Mouse (Mus musculus) midbrain, postnatal 0 days (tissue): ENCODE data around the gene Lce1b. TPM values are rescaled to one million over a fixed set of nuclear protein-coding genes. Genes with fewer than 3 reads are reported as not detected.
"Not testable (repeated sequence)": the region's sequence is repeated elsewhere in the genome, so short reads cannot be mapped to it uniquely, and the experiment has no call there.

Experiments used
- ATAC-seq: fragments of 200-750 bp; cut with Nextera tagmentation; 2 replicates; pipeline ENCODE4 v1.8.0; 2017; ENCODE audit warnings: moderate number of reproducible peaks, mild to moderate bottlenecking, moderate TSS enrichment, moderate library complexity; ENCODE audit not compliant: low FRiP score
- DNase-seq: peaks from one replicate; pipeline ENCODE4 v3.0.0-alpha.2; 2015; ENCODE audit warnings: low spot score
- H3K27ac ChIP-seq: fragments of 300-500 bp; sonication (generic); 2 replicates; pipeline ENCODE4 v1.5.1; 2014; ENCODE audit warnings: low read depth, mild to moderate bottlenecking, low read length, mixed read lengths
- H3K27me3 ChIP-seq: fragments of 300-500 bp; sonication (generic); 2 replicates; pipeline ENCODE4 v1.6.1; 2014; ENCODE audit warnings: low read length, control low read depth, mixed read lengths; ENCODE audit not compliant: insufficient read depth
- H3K36me3 ChIP-seq: fragments of 300-500 bp; sonication (generic); 2 replicates; pipeline ENCODE4 v1.6.1; 2014; ENCODE audit warnings: low read length, control low read depth, mixed read lengths; ENCODE audit not compliant: insufficient read depth
- H3K4me1 ChIP-seq: fragments of 300-500 bp; sonication (generic); 2 replicates; pipeline ENCODE4 v1.6.1; 2014; ENCODE audit warnings: mild to moderate bottlenecking, control low read depth, antibody characterized with exemption, low read length, mixed read lengths; ENCODE audit not compliant: insufficient read depth
- H3K4me2 ChIP-seq: fragments of 300-500 bp; sonication (generic); 2 replicates; pipeline ENCODE4 v1.6.1; 2014; ENCODE audit warnings: low read depth, mild to moderate bottlenecking, low read length, mixed read lengths; ENCODE audit not compliant: poor library complexity, severe bottlenecking
- H3K4me3 ChIP-seq: fragments of 300-500 bp; sonication (generic); 2 replicates; pipeline ENCODE4 v1.5.1; 2014; ENCODE audit warnings: low read depth, mild to moderate bottlenecking, low read length, moderate library complexity
- H3K9ac ChIP-seq: fragments of 300-500 bp; sonication (generic); replicated peaks from 2 replicates; pipeline ENCODE4 v1.6.1; 2014; ENCODE audit warnings: mild to moderate bottlenecking, low read length, moderate library complexity, mixed read lengths; ENCODE audit not compliant: poor library complexity, severe bottlenecking
- H3K9me3 ChIP-seq: fragments of 300-500 bp; sonication (generic); 2 replicates; pipeline ENCODE4 v1.6.1; 2016; ENCODE audit warnings: low read length, control low read depth
- CTCF ChIP-seq: IDR thresholded peaks from 2 replicates; pipeline ENCODE4 v1.5.1; 2016; ENCODE audit warnings: antibody characterized with exemption, mild to moderate bottlenecking
- WGBS: fragments of 180-500 bp; shearing (Covaris S2); extraction: QIAGEN DNeasy Blood & Tissue Kit; methylation state at CpG from one replicate; pipeline ENCODE4 v1.1.7; 2014; 5-methylcytosine and 5-hydroxymethylcytosine counted together
- polyA plus RNA-seq: library from polyadenylated mRNA; unstranded; fragments of >200 nt; fragmentation: Nextera tagmentation; extraction: Ambion mirVana; gene quantifications from 2 replicates; pipeline ENCODE4 v1.2.1, GENCODE M21; 2015
- total RNA-seq: library from RNA; depleted of rRNA; stranded (reverse); fragments of >200 nt; gene quantifications from 2 replicates; pipeline ENCODE4 v1.2.3, GENCODE M21; 2014; rRNA removed

The Lce1b gene
- total RNA-seq = 2.7 TPM in 1 of 2 replicates, not detected in the other
- polyA plus RNA-seq = not detected in 2 replicates

DNA sequence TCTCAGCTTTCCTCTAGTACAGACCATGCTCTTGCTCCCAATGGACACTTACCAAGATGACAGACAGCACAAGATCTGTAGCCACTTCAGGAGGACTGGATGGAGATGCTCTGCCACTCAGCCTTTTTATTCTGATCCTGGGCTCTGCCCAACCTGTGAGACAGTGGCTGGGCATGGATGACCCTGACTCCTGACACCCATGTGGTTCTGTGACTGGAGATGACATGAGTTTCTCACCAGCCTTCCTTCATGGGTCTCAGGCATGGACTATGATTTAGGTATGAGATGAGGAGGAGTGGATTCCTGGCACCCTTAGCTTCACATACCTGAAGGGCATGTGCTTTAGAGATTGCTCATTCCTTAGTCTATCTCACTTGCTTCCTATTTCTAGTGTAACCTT is at the start of gene Lce1b:
Gene Lce1b, minus strand, starts transcription at position 101 of the 400 bp plus-strand sequence.
- Histone ChIP-seq H3K4me3 (no peak within 1 kb of the TSS), H3K4me2 (no peak within 1 kb of the TSS), H3K9ac (no peak within 1 kb of the TSS), H3K27me3 (no peaks in the 10 kb centered on the region), H3K4me1 (no peaks in the 10 kb centered on the region), H3K9me3 (no peaks in the 10 kb centered on the region), H3K36me3 (no peaks in the 10 kb centered on the region), H3K27ac (no peak within 1 kb of the TSS)
- ATAC-seq = no peak
- no peak for TF ChIP-seq CTCF
- no peak for DNase-seq

DNA sequence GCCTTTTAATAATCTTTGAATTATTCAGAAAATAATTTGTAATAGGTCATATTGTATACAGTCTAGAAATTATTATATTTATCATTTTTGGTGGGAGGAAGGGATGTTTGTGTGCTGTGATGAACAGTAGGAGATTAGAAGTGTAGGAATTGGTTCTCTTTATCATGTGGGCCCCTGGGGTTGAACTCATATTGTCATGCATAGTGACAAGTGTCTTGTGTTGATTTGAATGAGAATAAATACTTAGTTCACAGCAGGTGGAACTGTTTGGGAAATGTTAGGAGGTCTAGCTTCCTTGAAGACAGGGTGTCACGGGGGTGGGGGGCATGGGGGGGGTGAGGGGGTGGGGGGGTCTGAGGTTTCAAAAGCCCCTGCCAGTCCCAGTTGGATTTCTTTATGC is 37.9 kb upstream of the Lce1b start:
- Histone ChIP-seq H3K4me1 (no peaks in the 10 kb centered on the region), H3K4me2 (no peak overlapping the region), H3K27me3 (no peaks in the 10 kb centered on the region), H3K9ac (no peak overlapping the region), H3K27ac (no peak overlapping the region), H3K36me3 (no peaks in the 10 kb centered on the region), H3K9me3 (no peaks in the 10 kb centered on the region), H3K4me3 (no peak overlapping the region)
- DNase-seq (no peak), ATAC-seq (no peak)
- 7% methylated on average over 1 of the region's 1 CpGs for WGBS
- no peak for TF ChIP-seq CTCF

- no peak overlapping the region for H3K27ac ChIP-seq
- no peaks in the 10 kb centered on the region for H3K27me3 ChIP-seq
- no peak overlapping the region for H3K9ac ChIP-seq
- ATAC-seq = no peak
- DNase-seq = no peak
- no peaks in the 10 kb centered on the region for H3K4me1 ChIP-seq
- H3K36me3 ChIP-seq = no peaks in the 10 kb centered on the region
- no peak overlapping the region for H3K4me3 ChIP-seq
- no peaks in the 10 kb centered on the region for H3K9me3 ChIP-seq
- no peak overlapping the region for H3K4me2 ChIP-seq
- TF ChIP-seq CTCF = no peak
Observed at GRCm38 (mm10) chr3:92691688-92692087, 35.0 kb upstream of the Lce1b start.

GRCm38 (mm10) chr3:92689154-92689553 is 32.4 kb upstream of the Lce1b start:
- not testable (repeated sequence) for DNase-seq, H3K36me3 ChIP-seq, H3K9ac ChIP-seq, H3K4me3 ChIP-seq, ATAC-seq, H3K4me2 ChIP-seq, H3K27me3 ChIP-seq, H3K4me1 ChIP-seq, H3K27ac ChIP-seq, H3K9me3 ChIP-seq
- WGBS = 89% methylated on average over 16 of the region's 16 CpGs

GRCm38 (mm10) chr3:92687110-92687509 is 30.4 kb upstream of the Lce1b start, which contains the start of gene Lce1d:
TSS of gene Lce1d (minus strand) at chr3:92687210.
- no peaks in the 10 kb centered on the region for H3K4me1 ChIP-seq
- H3K4me3 ChIP-seq = no peak within 1 kb of the TSS
- H3K36me3 ChIP-seq = no peaks in the 10 kb centered on the region
- DNase-seq (no peak), ATAC-seq (no peak)
- H3K27me3 ChIP-seq = no peaks in the 10 kb centered on the region
- no peak within 1 kb of the TSS for H3K9ac ChIP-seq
- H3K9me3 ChIP-seq = no peaks in the 10 kb centered on the region
- no peak within 1 kb of the TSS for H3K27ac ChIP-seq
- WGBS = 84% methylated on average over 2 of the region's 2 CpGs
- H3K4me2 ChIP-seq = no peak within 1 kb of the TSS
- no peak for TF ChIP-seq CTCF

DNA sequence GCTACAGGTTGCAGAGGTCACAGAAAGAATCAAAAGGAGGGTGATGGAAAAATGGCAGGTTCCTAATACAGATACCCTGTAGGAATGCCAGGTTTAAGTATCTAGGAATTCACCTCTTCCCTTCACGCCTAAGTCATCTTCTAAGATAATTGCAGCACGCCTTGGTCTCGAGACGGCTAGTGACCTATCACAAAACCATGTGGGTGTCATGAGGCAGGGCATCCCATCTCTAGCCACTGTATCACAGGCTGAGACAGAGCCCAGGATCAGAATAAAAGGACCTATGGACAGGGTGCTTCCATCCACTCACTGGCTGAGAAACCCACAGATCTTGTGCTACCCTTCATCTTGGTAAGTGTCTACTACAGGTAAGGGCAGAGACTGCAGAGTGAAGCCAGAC is 22.2 kb upstream of the Lce1b start, which contains the start of gene Lce1c:
Gene Lce1c, plus strand, starts transcription at position 301 of the 400 bp plus-strand sequence.
- 89% methylated on average over 4 of the region's 4 CpGs for WGBS
- no peak for TF ChIP-seq CTCF
- Histone ChIP-seq H3K9me3 (no peaks in the 10 kb centered on the region), H3K4me2 (no peak within 1 kb of the TSS), H3K9ac (no peak within 1 kb of the TSS), H3K36me3 (no peaks in the 10 kb centered on the region), H3K27ac (no peak within 1 kb of the TSS), H3K4me1 (no peaks in the 10 kb centered on the region), H3K27me3 (no peaks in the 10 kb centered on the region), H3K4me3 (no peak within 1 kb of the TSS)
- ATAC-seq (no peak), DNase-seq (no peak)
